Mouse (Mus musculus) liver, embryonic 14.5 days (tissue): ENCODE data around the gene Mfsd2b. TPM values are rescaled to one million over a fixed set of nuclear protein-coding genes. Genes with fewer than 3 reads are reported as not detected.
A peak's percentile ranks its signal among the peaks of the same experiment; 100 is the strongest.
"Not testable (repeated sequence)": the region's sequence is repeated elsewhere in the genome, so short reads cannot be mapped to it uniquely, and the experiment has no call there.

Experiments used
- ATAC-seq: fragments of 200-750 bp; cut with Nextera tagmentation; 2 replicates; pipeline ENCODE4 v1.8.0; 2017; ENCODE audit warnings: moderate number of reproducible peaks, mild to moderate bottlenecking, moderate library complexity; ENCODE audit not compliant: insufficient read depth
- DNase-seq, 3 experiments: peaks; one replicate each; pipeline ENCODE4 v3.0.0-alpha.2; 2012 to 2013; ENCODE audit warnings: low read depth in 3 of 3, low spot score in 3 of 3
- H3K27ac ChIP-seq: fragments of 300-500 bp; sonication (generic); 2 replicates; pipeline ENCODE4 v1.5.1; 2014; ENCODE audit warnings: moderate library complexity, mild to moderate bottlenecking, control low read depth, inconsistent platforms
- H3K27me3 ChIP-seq: fragments of 300-500 bp; sonication (generic); 2 replicates; pipeline ENCODE4 v1.6.1; 2014; ENCODE audit warnings: mild to moderate bottlenecking, low read length, moderate library complexity; ENCODE audit not compliant: control insufficient read depth, insufficient read depth
- H3K36me3 ChIP-seq: fragments of 300-500 bp; sonication (generic); replicated peaks from 2 replicates; pipeline ENCODE4 v1.6.1; 2014; ENCODE audit warnings: low read depth; ENCODE audit not compliant: control insufficient read depth, insufficient read depth
- H3K4me1 ChIP-seq, 2 experiments: fragments of 200-500 bp in 1 of 2; fragments of 300-500 bp in 1 of 2; sonication (generic) in 1 of 2; replicated peaks; 2 replicates each; pipeline ENCODE4 v1.6.1; 2012 to 2014; ENCODE audit warnings: antibody characterized with exemption in 1 of 2, inconsistent platforms in 1 of 2, low read length in 1 of 2; ENCODE audit not compliant: control insufficient read depth in 2 of 2, insufficient read depth in 2 of 2
- H3K4me2 ChIP-seq: fragments of 300-500 bp; sonication (generic); 2 replicates; pipeline ENCODE4 v1.6.1; 2014; ENCODE audit warnings: low read depth, mild to moderate bottlenecking, control low read depth, moderate library complexity
- H3K4me3 ChIP-seq, 2 experiments: fragments of 200-500 bp in 1 of 2; fragments of 300-500 bp in 1 of 2; sonication (generic) in 1 of 2; 2 replicates each; pipeline ENCODE4 v1.5.1; 2012 to 2014; ENCODE audit warnings: low read depth in 2 of 2, low read length in 2 of 2, mild to moderate bottlenecking in 2 of 2, control low read depth in 1 of 2, inconsistent platforms in 1 of 2, moderate library complexity in 1 of 2; ENCODE audit not compliant: insufficient read depth in 1 of 2
- H3K9ac ChIP-seq: fragments of 300-500 bp; sonication (generic); replicated peaks from 2 replicates; pipeline ENCODE4 v1.6.1; 2014; ENCODE audit warnings: mild to moderate bottlenecking, control low read depth, moderate library complexity
- H3K9me3 ChIP-seq: fragments of 300-500 bp; sonication (generic); 2 replicates; pipeline ENCODE4 v1.6.1; 2016; ENCODE audit warnings: low read length, mixed read lengths; ENCODE audit not compliant: control insufficient read depth
- CTCF ChIP-seq: IDR thresholded peaks from 2 replicates; pipeline ENCODE4 v1.5.1; 2016; ENCODE audit warnings: antibody characterized with exemption, low read depth, control low read depth
- EP300 ChIP-seq: IDR thresholded peaks from 2 replicates; pipeline ENCODE4 v1.6.1; 2016; ENCODE audit warnings: antibody characterized with exemption, low read depth
- WGBS: fragments of 180-500 bp; shearing (Covaris S2); extraction: QIAGEN DNeasy Blood & Tissue Kit; methylation state at CpG from one replicate; pipeline ENCODE4 v1.1.7; 2014; ENCODE audit not compliant: insufficient replicate concordance; 5-methylcytosine and 5-hydroxymethylcytosine counted together
- polyA plus RNA-seq, 2 experiments: library from polyadenylated mRNA; depleted of rRNA in 1 of 2; stranded (reverse) in 1 of 2; unstranded in 1 of 2; fragments of >200 nt; fragmentation: Nextera tagmentation in 1 of 2; extraction: Ambion mirVana in 1 of 2; gene quantifications; 2 replicates each; pipeline versions ENCODE4 v1.2.1 to v1.2.3; 2012 to 2014

The Mfsd2b gene
- polyA plus RNA-seq, 2 experiments, result 45.9 to 54.6 TPM

GRCm38 (mm10) chr12:4914441-4914840, 40.3 kb upstream of the Mfsd2b start:
- 71% methylated on average over 3 of the region's 3 CpGs for WGBS
- H3K4me3 ChIP-seq, result no peak overlapping the region

GRCm38 (mm10) chr12:4911716-4912115, 37.6 kb upstream of the Mfsd2b start:
- TF ChIP-seq CTCF (no peak), EP300 (no peak)
- Histone ChIP-seq H3K4me1 (peaks cover 2 to 5% of the 10 kb centered on the region in 2 experiments; a peak in 3 of 4 replicates), H3K36me3 (no peaks in the 10 kb centered on the region), H3K27ac (no peak overlapping the region), H3K27me3 (no peaks in the 10 kb centered on the region), H3K4me3 (no peak overlapping the region), H3K4me2 (no peak overlapping the region), H3K9ac (no peak overlapping the region), H3K9me3 (no peaks in the 10 kb centered on the region)
- ATAC-seq (no peak), DNase-seq (no peak)
- WGBS, result 44% methylated on average over 4 of the region's 4 CpGs

More at GRCm38 (mm10) chr12:4914441-4914840, 40.3 kb upstream of the Mfsd2b start:
- no peak overlapping the region for H3K9ac ChIP-seq
- no peaks in the 10 kb centered on the region for H3K27me3 ChIP-seq
- peaks cover 4 to 6% of the 10 kb centered on the region in 2 experiments; a peak in 3 of 4 replicates for H3K4me1 ChIP-seq
- no peaks in the 10 kb centered on the region for H3K36me3 ChIP-seq
- ATAC-seq (no peak), DNase-seq (no peak)
- H3K9me3 ChIP-seq, result no peaks in the 10 kb centered on the region
- no peak overlapping the region for H3K4me2 ChIP-seq
- no peak overlapping the region for H3K27ac ChIP-seq
- no peak for TF ChIP-seq CTCF
- no peak for TF ChIP-seq EP300

GRCm38 (mm10) chr12:4910496-4910895, 36.3 kb upstream of the Mfsd2b start:
- H3K27me3 ChIP-seq, H3K9me3 ChIP-seq, H3K27ac ChIP-seq, DNase-seq, H3K4me3 ChIP-seq, H3K4me1 ChIP-seq, H3K36me3 ChIP-seq, ATAC-seq, H3K9ac ChIP-seq, H3K4me2 ChIP-seq: not testable (repeated sequence)
- 83% methylated on average over 1 of the region's 1 CpGs for WGBS

- 86% methylated on average over 7 of the region's 7 CpGs for WGBS
- Histone ChIP-seq H3K9me3 (no peaks in the 10 kb centered on the region), H3K4me1 (peaks cover 10 to 11% of the 10 kb centered on the region in 2 experiments; a peak in 2 of 4 replicates), H3K27ac (no peak overlapping the region), H3K4me2 (peak overlapping the region; percentile 97), H3K36me3 (no peaks in the 10 kb centered on the region; the same call in 1 of the 2 replicates), H3K9ac (peak overlapping the region; percentile 98), H3K4me3 (peak overlapping the region in 1 of 2 experiments; percentile 98; a peak in 1 of 4 replicates), H3K27me3 (no peaks in the 10 kb centered on the region)
- ATAC-seq (no peak), DNase-seq (no peak)
- no peak for TF ChIP-seq CTCF
- no peak for TF ChIP-seq EP300
Observed at GRCm38 (mm10) chr12:4908391-4908790, 34.2 kb upstream of the Mfsd2b start.

GRCm38 (mm10) chr12:4906951-4907906, 33.1 kb upstream of the Mfsd2b start, which contains the start of gene Ubxn2a:
TSS of gene Ubxn2a (minus strand) at chr12:4907705.
- peak within 1 kb of the TSS; percentile 89 for H3K27ac ChIP-seq

More at GRCm38 (mm10) chr12:4906951-4907906, 33.1 kb upstream of the Mfsd2b start, which contains the start of gene Ubxn2a:
- peak within 1 kb of the TSS; percentile 66 to 98 for H3K4me3 ChIP-seq
- H3K9ac ChIP-seq, result peak within 1 kb of the TSS; percentile 98
- no peaks in the 10 kb centered on the region; the same call in 1 of the 2 replicates for H3K36me3 ChIP-seq
- peak; percentile 48 for TF ChIP-seq CTCF
- TF ChIP-seq EP300, result no peak
- H3K9me3 ChIP-seq, result no peaks in the 10 kb centered on the region
- no peaks in the 10 kb centered on the region for H3K27me3 ChIP-seq
- 1% methylated on average over 121 of the region's 125 CpGs for WGBS
- peak within 1 kb of the TSS; percentile 97 for H3K4me2 ChIP-seq
- peaks cover 10 to 11% of the 10 kb centered on the region in 2 experiments; a peak in 2 of 4 replicates for H3K4me1 ChIP-seq
- peak; percentile 88 for DNase-seq
- ATAC-seq, result peak; percentile 94
